ENCODE assay signal across 21 mouse cellular contexts in the genomic region with DNA sequence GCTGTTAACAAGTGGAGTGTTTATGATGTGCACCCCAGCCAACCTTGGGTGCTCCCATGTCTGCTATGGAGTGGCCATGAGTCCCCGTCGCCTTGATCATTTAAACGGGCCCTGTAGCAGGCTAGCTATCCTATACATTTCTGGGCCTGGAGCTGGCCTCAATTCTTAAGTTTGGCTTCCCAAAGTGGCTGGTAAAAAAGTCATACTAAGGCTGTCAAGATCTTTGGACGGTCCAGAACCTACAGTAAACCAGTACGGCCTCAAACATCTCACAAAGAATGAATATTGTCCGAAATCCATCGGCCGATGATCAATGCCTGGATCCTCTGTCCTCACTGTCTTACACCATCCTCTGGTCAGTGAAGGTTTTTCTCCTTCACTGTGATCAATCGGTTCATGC. TPM values are rescaled to one million over a fixed set of nuclear protein-coding genes. Genes with fewer than 3 reads are reported as not detected.
DNase-seq lines count a peak whose midpoint lies in the region; ATAC-seq and TF ChIP-seq lines count a peak whose summit lies in the region.
"Had no signal": no experiment of that assay in that cellular context is flagged by ENCODE, and none has a peak within 500 bp of the region (broad histone marks: within the 10 kb centered on the region; RNA-seq: fewer than 3 reads in every experiment).

No protein-coding gene starts in this region.

- no peaks in the 10 kb centered on the region for H3K79me2 ChIP-seq in heart, adult 2 months (replicated peaks; ENCODE audit: control insufficient read depth, insufficient read depth, low read length)

- no peak overlapping the region for H3K27ac ChIP-seq in heart, adult 2 months
- peak overlapping the region; percentile 53 for H3K27ac ChIP-seq in neural tube, embryonic 11.5 days (ENCODE audit: low read depth, low read length)
- peak overlapping the region; percentile 99 for H3K27ac ChIP-seq in limb, embryonic 11.5 days (replicated peaks; ENCODE audit: low read depth, low read length)
- peak overlapping the region; percentile 57 for H3K27ac ChIP-seq in neural tube, embryonic 14.5 days (ENCODE audit: low read depth, low read length)
- H3K27ac ChIP-seq in thymus, adult 2 months (ENCODE audit: control insufficient read depth, insufficient read depth, low read length), result no peak overlapping the region
- H3K27ac ChIP-seq: hindbrain, embryonic 13.5 days; liver, embryonic 14.5 days had no signal

- no peak for ATAC-seq in neural tube, embryonic 11.5 days (ENCODE audit: insufficient read depth, low FRiP score, low TSS enrichment)
- no peak for ATAC-seq in limb, embryonic 11.5 days (ENCODE audit: insufficient number of reproducible peaks, low FRiP score, low TSS enrichment, low read depth)
- ATAC-seq in neural tube, embryonic 14.5 days (ENCODE audit: low read depth), result peak; percentile 7
- ATAC-seq: forebrain, embryonic 14.5 days had no signal

- DNase-seq in heart, adult 2 months, result peak; percentile 1 to 9
- DNase-seq in heart, postnatal 25 days (ENCODE audit: low spot score), result no peak
- DNase-seq in neural tube, embryonic 11.5 days (ENCODE audit: low spot score), result no peak
- DNase-seq in neural tube, embryonic 10.5 days (ENCODE audit: extremely low spot score, low spot score), result no peak
- DNase-seq in limb, embryonic 11.5 days (ENCODE audit: low spot score), result peak; percentile 69
- DNase-seq in right cerebral cortex, adult 2 months (ENCODE audit: low spot score in 2 of 2), result no peak
- DNase-seq in thymus, adult 2 months, result no peak
- DNase-seq: adrenal gland, postnatal 14 days; cerebellum, adult 11-12 months; cerebellum, postnatal 25 days; heart, postnatal 10 days; midbrain, embryonic 14.5 days had no signal

- peaks cover 49% of the 10 kb centered on the region for H3K27me3 ChIP-seq in heart, adult 2 months (ENCODE audit: control insufficient read depth, insufficient read depth, low read length)
- peaks cover 70% of the 10 kb centered on the region for H3K27me3 ChIP-seq in neural tube, embryonic 11.5 days (ENCODE audit: control insufficient read depth, insufficient read depth, low read length)
- H3K27me3 ChIP-seq in limb, embryonic 11.5 days (ENCODE audit: control insufficient read depth, insufficient read depth, low read length), result no peaks in the 10 kb centered on the region
- no peaks in the 10 kb centered on the region for H3K27me3 ChIP-seq in neural tube, embryonic 14.5 days (ENCODE audit: control insufficient read depth, insufficient read depth, low read length)
- peaks cover 47% of the 10 kb centered on the region for H3K27me3 ChIP-seq in thymus, adult 2 months (ENCODE audit: control insufficient read depth, insufficient read depth, low read length)

- H3K4me3 ChIP-seq in heart, adult 2 months, result no peak overlapping the region
- peak overlapping the region; percentile 65 for H3K4me3 ChIP-seq in neural tube, embryonic 11.5 days (ENCODE audit: low read depth, low read length)
- H3K4me3 ChIP-seq in limb, embryonic 11.5 days (ENCODE audit: low read depth, low read length), result peak overlapping the region; percentile 99
- peak overlapping the region; percentile 57 for H3K4me3 ChIP-seq in neural tube, embryonic 14.5 days (ENCODE audit: low read depth, low read length)
- H3K4me3 ChIP-seq in thymus, adult 2 months (ENCODE audit: control insufficient read depth, insufficient read depth, low read length), result no peak overlapping the region
- H3K4me3 ChIP-seq: erythroblast, embryonic 14.5 days; hindbrain, embryonic 13.5 days had no signal

- TF ChIP-seq CTCF in heart, adult 2 months (IDR thresholded peaks at IDR 0.05), result no peak
- no peak for TF ChIP-seq CTCF in thymus, adult 2 months (IDR thresholded peaks at IDR 0.05; ENCODE audit: borderline replicate concordance, control insufficient read depth, extremely low read depth, insufficient read depth, low read length, poor library complexity)

- H3K9me3 ChIP-seq in neural tube, embryonic 11.5 days (ENCODE audit: control insufficient read depth, low read length), result no peaks in the 10 kb centered on the region
- H3K9me3 ChIP-seq in limb, embryonic 11.5 days (ENCODE audit: control insufficient read depth, low read length), result no peaks in the 10 kb centered on the region
- H3K9me3 ChIP-seq in neural tube, embryonic 14.5 days (ENCODE audit: control insufficient read depth, low read length), result no peaks in the 10 kb centered on the region
- H3K9me3 ChIP-seq: hindbrain, embryonic 13.5 days had no signal

- H3K4me2 ChIP-seq in neural tube, embryonic 11.5 days (ENCODE audit: low read depth), result peak overlapping the region; percentile 57
- H3K4me2 ChIP-seq in limb, embryonic 11.5 days (ENCODE audit: low read depth, severe bottlenecking), result peak overlapping the region; percentile 75
- H3K4me2 ChIP-seq in neural tube, embryonic 14.5 days (ENCODE audit: low read depth, low read length), result peak overlapping the region; percentile 90
- H3K4me2 ChIP-seq: hindbrain, embryonic 13.5 days had no signal

- no peak overlapping the region for H3K9ac ChIP-seq in heart, adult 2 months (ENCODE audit: low read depth, low read length)
- H3K9ac ChIP-seq in neural tube, embryonic 11.5 days (ENCODE audit: low read length), result peak overlapping the region; percentile 94
- H3K9ac ChIP-seq in limb, embryonic 11.5 days (ENCODE audit: low read length), result peak overlapping the region; percentile 100
- H3K9ac ChIP-seq in neural tube, embryonic 14.5 days (replicated peaks; ENCODE audit: low read depth, low read length), result peak overlapping the region; percentile 92; the same call in 1 of the 2 replicates
- H3K9ac ChIP-seq: hindbrain, embryonic 13.5 days; liver, embryonic 14.5 days had no signal

- TF ChIP-seq POLR2A in heart, adult 2 months (IDR thresholded peaks at IDR 0.05; ENCODE audit: insufficient read depth, low read depth, low read length), result no peak
- TF ChIP-seq POLR2A in thymus, adult 2 months (IDR thresholded peaks at IDR 0.05; ENCODE audit: control insufficient read depth, extremely low read depth, insufficient read depth, low read length, poor library complexity), result no peak

- intact Hi-C loops in heart, adult 2 months (cut with DNase I), result no loop called here
- intact Hi-C loops in heart, postnatal 25 days (cut with DNase I), result no loop called here

- WGBS in heart, adult 2 months, result 37% methylated on average over 9 of the region's 9 CpGs
- WGBS in neural tube, embryonic 11.5 days, result 25% methylated on average over 9 of the region's 9 CpGs
- 12% methylated on average over 9 of the region's 9 CpGs for WGBS in limb, embryonic 11.5 days
- WGBS in neural tube, embryonic 14.5 days, result 26% methylated on average over 9 of the region's 9 CpGs
- 89% methylated on average over 9 of the region's 9 CpGs for WGBS in thymus, adult 2 months

- H3K4me1 ChIP-seq in heart, adult 2 months (ENCODE audit: control insufficient read depth, insufficient read depth, low read length), result no peaks in the 10 kb centered on the region; the same call in 1 of the 2 replicates
- H3K4me1 ChIP-seq in neural tube, embryonic 11.5 days (ENCODE audit: control insufficient read depth, insufficient read depth, low read length), result no peaks in the 10 kb centered on the region; the same call in 1 of the 2 replicates
- no peaks in the 10 kb centered on the region; the same call in 1 of the 2 replicates for H3K4me1 ChIP-seq in limb, embryonic 11.5 days (ENCODE audit: control insufficient read depth, insufficient read depth, low read length)
- H3K4me1 ChIP-seq in neural tube, embryonic 14.5 days (ENCODE audit: control insufficient read depth, insufficient read depth, low read length), result peaks cover 3% of the 10 kb centered on the region; the same call in 1 of the 2 replicates
- peaks cover 5% of the 10 kb centered on the region; the same call in 1 of the 2 replicates for H3K4me1 ChIP-seq in thymus, adult 2 months (replicated peaks; ENCODE audit: control insufficient read depth, insufficient read depth, low read length)

- no peaks in the 10 kb centered on the region for H3K36me3 ChIP-seq in heart, adult 2 months (ENCODE audit: control insufficient read depth, insufficient read depth, low read length)
- no peaks in the 10 kb centered on the region for H3K36me3 ChIP-seq in neural tube, embryonic 11.5 days (ENCODE audit: control insufficient read depth, insufficient read depth, low read length)
- peaks cover 2% of the 10 kb centered on the region; the same call in 1 of the 2 replicates for H3K36me3 ChIP-seq in limb, embryonic 11.5 days (ENCODE audit: control insufficient read depth, insufficient read depth, low read length)
- no peaks in the 10 kb centered on the region for H3K36me3 ChIP-seq in neural tube, embryonic 14.5 days (ENCODE audit: control insufficient read depth, insufficient read depth, low read length)
- H3K36me3 ChIP-seq in thymus, adult 2 months (ENCODE audit: control insufficient read depth, insufficient read depth, low read length), result no peaks in the 10 kb centered on the region
- H3K36me3 ChIP-seq: hindbrain, embryonic 13.5 days had no signal

- TF ChIP-seq EP300 in heart, adult 2 months (IDR thresholded peaks at IDR 0.05; ENCODE audit: insufficient read depth, low read depth, low read length), result no peak

RNA-seq across cellular contexts. Expression of gene Hoxa9, which starts 4.4 kb away (rescaled TPM):
- not detected for total RNA-seq in heart, adult 2 months (2021)
- polyA plus RNA-seq in heart, adult 2 months (2012; rRNA removed), result 0.04 and 0.06 TPM in 2 replicates
- not detected for total RNA-seq in heart, postnatal 25 days (2021)
- 98.8 and 105 TPM in 2 replicates for polyA plus RNA-seq in neural tube, embryonic 11.5 days (2014; fragmentation: Nextera tagmentation; extraction: Ambion mirVana)
- polyA plus RNA-seq in limb, embryonic 11.5 days (2014; fragmentation: Nextera tagmentation; extraction: Ambion mirVana), result 86.7 and 90.5 TPM in 2 replicates
- polyA plus RNA-seq in neural tube, embryonic 14.5 days (2014; fragmentation: Nextera tagmentation; extraction: Ambion mirVana), result 122 and 151 TPM in 2 replicates
- polyA plus RNA-seq in thymus, adult 2 months (2012; rRNA removed), result 0.26 and 0.56 TPM in 2 replicates
- total RNA-seq: heart, postnatal 10 days; layer of hippocampus, postnatal 10 days had no signal
- polyA plus RNA-seq: erythroblast, embryonic 14.5 days; forebrain, embryonic 14.5 days; midbrain, embryonic 14.5 days had no signal

RNA-seq across cellular contexts. Expression of gene Hoxa10, which starts 5.4 kb away (rescaled TPM):
- not detected for total RNA-seq in heart, adult 2 months (2021)
- not detected in 2 replicates for polyA plus RNA-seq in heart, adult 2 months (2012; rRNA removed)
- total RNA-seq in heart, postnatal 25 days (2021), result not detected
- 70.6 and 72.8 TPM in 2 replicates for polyA plus RNA-seq in neural tube, embryonic 11.5 days (2014; fragmentation: Nextera tagmentation; extraction: Ambion mirVana)
- polyA plus RNA-seq in limb, embryonic 11.5 days (2014; fragmentation: Nextera tagmentation; extraction: Ambion mirVana), result 274 and 278 TPM in 2 replicates
- polyA plus RNA-seq in neural tube, embryonic 14.5 days (2014; fragmentation: Nextera tagmentation; extraction: Ambion mirVana), result 50.5 and 79.4 TPM in 2 replicates
- polyA plus RNA-seq in thymus, adult 2 months (2012; rRNA removed), result not detected in 2 replicates
- total RNA-seq: heart, postnatal 10 days; layer of hippocampus, postnatal 10 days had no signal
- polyA plus RNA-seq: embryonic facial prominence, embryonic 11.5 days; erythroblast, embryonic 14.5 days; forebrain, embryonic 14.5 days; lung, embryonic 16.5 days; midbrain, embryonic 14.5 days had no signal

RNA-seq across cellular contexts. Expression of gene Hoxa11, which starts 10.3 kb away (rescaled TPM):
- total RNA-seq in heart, adult 2 months (2021), result not detected
- polyA plus RNA-seq in heart, adult 2 months (2012; rRNA removed), result not detected in 2 replicates
- not detected for total RNA-seq in heart, postnatal 25 days (2021)
- 6.0 and 6.7 TPM in 2 replicates for polyA plus RNA-seq in neural tube, embryonic 11.5 days (2014; fragmentation: Nextera tagmentation; extraction: Ambion mirVana)
- 66.3 and 78.0 TPM in 2 replicates for polyA plus RNA-seq in limb, embryonic 11.5 days (2014; fragmentation: Nextera tagmentation; extraction: Ambion mirVana)
- 0.09 TPM in 1 of 2 replicates, not detected in the other for polyA plus RNA-seq in neural tube, embryonic 14.5 days (2014; fragmentation: Nextera tagmentation; extraction: Ambion mirVana)
- not detected in 2 replicates for polyA plus RNA-seq in thymus, adult 2 months (2012; rRNA removed)
- total RNA-seq: adrenal gland, postnatal 14 days; heart, postnatal 10 days; layer of hippocampus, postnatal 10 days had no signal
- polyA plus RNA-seq: embryonic facial prominence, embryonic 11.5 days; erythroblast, embryonic 14.5 days; forebrain, embryonic 14.5 days; hindbrain, embryonic 13.5 days; liver, embryonic 14.5 days; lung, embryonic 16.5 days; midbrain, embryonic 14.5 days; testis, adult 2 months had no signal

RNA-seq across cellular contexts. Expression of gene Hoxa7, which starts 13.6 kb away (rescaled TPM):
- under 1 TPM; 0.25 to 0.50 TPM for total RNA-seq in heart, adult 2 months (2021)
- polyA plus RNA-seq in heart, adult 2 months (2012; rRNA removed), result 0.26 and 0.31 TPM in 2 replicates
- total RNA-seq in heart, postnatal 25 days (2021), result under 1 TPM; 0.31 to 0.44 TPM
- polyA plus RNA-seq in neural tube, embryonic 11.5 days (2014; fragmentation: Nextera tagmentation; extraction: Ambion mirVana), result 61.2 and 71.3 TPM in 2 replicates
- 14.7 and 16.2 TPM in 2 replicates for polyA plus RNA-seq in limb, embryonic 11.5 days (2014; fragmentation: Nextera tagmentation; extraction: Ambion mirVana)
- polyA plus RNA-seq in neural tube, embryonic 14.5 days (2014; fragmentation: Nextera tagmentation; extraction: Ambion mirVana), result 90.8 and 110 TPM in 2 replicates
- 2.5 and 3.4 TPM in 2 replicates for polyA plus RNA-seq in thymus, adult 2 months (2012; rRNA removed)
- total RNA-seq: layer of hippocampus, postnatal 10 days had no signal
- polyA plus RNA-seq: forebrain, embryonic 14.5 days; midbrain, embryonic 14.5 days had no signal

RNA-seq across cellular contexts. Expression of gene Gm28308, which starts 22.1 kb away (rescaled TPM):
- total RNA-seq in heart, adult 2 months (2021), result not detected
- polyA plus RNA-seq in heart, adult 2 months (2012; rRNA removed), result not detected in 2 replicates
- total RNA-seq in heart, postnatal 25 days (2021), result not detected
- polyA plus RNA-seq in neural tube, embryonic 11.5 days (2014; fragmentation: Nextera tagmentation; extraction: Ambion mirVana), result not detected in 2 replicates
- polyA plus RNA-seq in limb, embryonic 11.5 days (2014; fragmentation: Nextera tagmentation; extraction: Ambion mirVana), result 1.1 and 1.3 TPM in 2 replicates
- 4.2 TPM in 1 of 2 replicates, not detected in the other for polyA plus RNA-seq in neural tube, embryonic 14.5 days (2014; fragmentation: Nextera tagmentation; extraction: Ambion mirVana)
- 0.24 and 0.26 TPM in 2 replicates for polyA plus RNA-seq in thymus, adult 2 months (2012; rRNA removed)
- total RNA-seq: heart, postnatal 10 days; layer of hippocampus, postnatal 10 days had no signal
- polyA plus RNA-seq: erythroblast, embryonic 14.5 days; forebrain, embryonic 14.5 days; hindbrain, embryonic 13.5 days; liver, embryonic 14.5 days; lung, embryonic 16.5 days; midbrain, embryonic 14.5 days; testis, adult 2 months had no signal

Comparison
In these comparisons a context has a peak if more than half of its experiments do, and no peak if none do; other contexts are left out.
1. DNase-seq: peak in heart, adult 2 months (2 of 2) and limb, embryonic 11.5 days (single experiment); none in heart, postnatal 25 days (single experiment), neural tube, embryonic 11.5 days (single experiment), neural tube, embryonic 10.5 days (single experiment), right cerebral cortex, adult 2 months (0 of 2) and thymus, adult 2 months (single experiment).
2. H3K27ac ChIP-seq: peak in neural tube, embryonic 11.5 days (single experiment), limb, embryonic 11.5 days (single experiment) and neural tube, embryonic 14.5 days (single experiment); none in heart, adult 2 months (single experiment) and thymus, adult 2 months (single experiment).
3. H3K4me3 ChIP-seq: peak in neural tube, embryonic 11.5 days (single experiment), limb, embryonic 11.5 days (single experiment) and neural tube, embryonic 14.5 days (single experiment); none in heart, adult 2 months (single experiment) and thymus, adult 2 months (single experiment).
4. RNA of gene Hoxa9, which starts 4.4 kb away (polyA plus RNA-seq): 122 to 151 TPM in neural tube, embryonic 14.5 days, 98.8 to 105 TPM in neural tube, embryonic 11.5 days and 86.7 to 90.5 TPM in limb, embryonic 11.5 days; 0.26 to 0.56 TPM in thymus, adult 2 months and 0.04 to 0.06 TPM in heart, adult 2 months; every median in the first group is over 10 times any median in the second.
5. RNA of gene Hoxa10, which starts 5.4 kb away (polyA plus RNA-seq): 274 to 278 TPM in limb, embryonic 11.5 days, 50.5 to 79.4 TPM in neural tube, embryonic 14.5 days and 70.6 to 72.8 TPM in neural tube, embryonic 11.5 days; not detected in heart, adult 2 months and not detected in thymus, adult 2 months; every median in the first group is over 10 times any median in the second.
6. Peak in every context shown above with its lines, with median percentiles within 50 percentile points of each other: H3K4me2 ChIP-seq.